Mouse (Mus musculus) neural tube, embryonic 14.5 days (tissue): Measurements from ENCODE around the gene Tmem176b. TPM values are rescaled to one million over a fixed set of nuclear protein-coding genes. Genes with fewer than 3 reads are reported as not detected.
"Not testable (repeated sequence)": the region's sequence is repeated elsewhere in the genome, so short reads cannot be mapped to it uniquely, and the experiment has no call there.

Source experiments
- ATAC-seq: fragments of 200-750 bp; cut with Nextera tagmentation; 2 replicates; pipeline ENCODE4 v1.8.0; 2017; ENCODE audit warnings: low read depth, mild to moderate bottlenecking, moderate TSS enrichment, moderate library complexity
- H3K27ac ChIP-seq: fragments of 300-500 bp; sonication (generic); 2 replicates; pipeline ENCODE4 v1.5.1; 2014; ENCODE audit warnings: low read depth, mild to moderate bottlenecking, control low read depth, low read length, moderate library complexity, mixed read lengths
- H3K27me3 ChIP-seq: fragments of 300-500 bp; sonication (generic); 2 replicates; pipeline ENCODE4 v1.6.1; 2014; ENCODE audit warnings: low read length; ENCODE audit not compliant: control insufficient read depth, insufficient read depth
- H3K36me3 ChIP-seq: fragments of 300-500 bp; sonication (generic); 2 replicates; pipeline ENCODE4 v1.6.1; 2014; ENCODE audit warnings: low read length, mixed read lengths; ENCODE audit not compliant: control insufficient read depth, insufficient read depth
- H3K4me1 ChIP-seq: fragments of 300-500 bp; sonication (generic); 2 replicates; pipeline ENCODE4 v1.6.1; 2014; ENCODE audit warnings: low read length; ENCODE audit not compliant: control insufficient read depth, insufficient read depth
- H3K4me2 ChIP-seq: fragments of 300-500 bp; sonication (generic); 2 replicates; pipeline ENCODE4 v1.6.1; 2014; ENCODE audit warnings: mild to moderate bottlenecking, low read depth, low read length, control low read depth
- H3K4me3 ChIP-seq: fragments of 300-500 bp; sonication (generic); 2 replicates; pipeline ENCODE4 v1.5.1; 2014; ENCODE audit warnings: low read depth, low read length, control low read depth, mixed read lengths
- H3K9ac ChIP-seq: fragments of 300-500 bp; sonication (generic); replicated peaks from 2 replicates; pipeline ENCODE4 v1.6.1; 2014; ENCODE audit warnings: low read depth, mild to moderate bottlenecking, control low read depth, low read length, mixed read lengths
- H3K9me3 ChIP-seq: fragments of 300-500 bp; sonication (generic); 2 replicates; pipeline ENCODE4 v1.6.1; 2016; ENCODE audit warnings: low read length; ENCODE audit not compliant: control insufficient read depth
- WGBS: fragments of 180-500 bp; shearing (Covaris S2); extraction: QIAGEN DNeasy Blood & Tissue Kit; methylation state at CpG from one replicate; pipeline ENCODE4 v1.1.7; 2014; 5-methylcytosine and 5-hydroxymethylcytosine counted together
- polyA plus RNA-seq: library from polyadenylated mRNA; unstranded; fragments of >200 nt; fragmentation: Nextera tagmentation; extraction: Ambion mirVana; gene quantifications from 2 replicates; pipeline ENCODE4 v1.2.1, GENCODE M21; 2014

The Tmem176b gene
- polyA plus RNA-seq, 1 experiment from 2014 or later: 88.1 TPM

DNA sequence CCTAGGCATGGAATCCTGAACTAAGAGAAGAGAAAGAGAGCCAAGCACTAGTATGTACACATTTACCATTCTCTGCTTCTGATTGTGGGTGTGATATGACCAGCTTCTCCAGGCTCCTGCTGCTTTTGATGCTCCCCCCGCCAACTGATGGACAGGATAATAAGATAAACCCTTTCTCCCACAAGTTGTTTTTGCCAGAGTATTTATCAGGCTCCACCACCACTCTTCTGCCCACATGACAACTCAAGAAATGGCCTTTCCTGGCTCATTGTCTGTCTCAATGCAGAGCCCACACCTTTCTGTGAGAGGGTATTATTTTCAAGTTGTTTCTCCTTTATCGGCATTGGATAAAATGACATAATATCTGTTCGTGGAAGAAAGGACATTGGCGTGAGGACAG, 7.8 kb downstream of the Tmem176b start:
- H3K36me3 ChIP-seq: 0 out of 2 replicates have a peak, but pooled peaks cover 5% of the 10 kb centered on the region
- no peaks in the 10 kb centered on the region for H3K27me3 ChIP-seq
- no peak overlapping the region for H3K9ac ChIP-seq
- no peak overlapping the region for H3K27ac ChIP-seq
- H3K4me2 ChIP-seq: no peak overlapping the region
- 96% methylated on average over 4 of the region's 4 CpGs for WGBS
- no peaks in the 10 kb centered on the region for H3K9me3 ChIP-seq
- no peak for ATAC-seq
- no peaks in the 10 kb centered on the region for H3K4me1 ChIP-seq
- H3K4me3 ChIP-seq: no peak overlapping the region

GRCm38 (mm10) chr6:48832426-48832825, 8.9 kb downstream of the Tmem176b start:
- H3K27me3 ChIP-seq: no peaks in the 10 kb centered on the region
- H3K4me1 ChIP-seq: no peaks in the 10 kb centered on the region
- H3K9me3 ChIP-seq: no peaks in the 10 kb centered on the region
- no peak overlapping the region for H3K27ac ChIP-seq
- WGBS: 94% methylated on average over 1 of the region's 1 CpGs
- 0 out of 2 replicates have a peak, but pooled peaks cover 5% of the 10 kb centered on the region for H3K36me3 ChIP-seq
- H3K9ac ChIP-seq: no peak overlapping the region
- no peak overlapping the region for H3K4me3 ChIP-seq
- H3K4me2 ChIP-seq: no peak overlapping the region
- no peak for ATAC-seq

- WGBS: 88% methylated on average over 5 of the region's 5 CpGs
- Histone ChIP-seq H3K27ac (no peak overlapping the region), H3K4me3 (no peak overlapping the region), H3K9ac (no peak overlapping the region), H3K4me2 (no peak overlapping the region), H3K9me3 (no peaks in the 10 kb centered on the region), H3K4me1 (no peaks in the 10 kb centered on the region), H3K27me3 (no peaks in the 10 kb centered on the region), H3K36me3 (0 out of 2 replicates have a peak, but pooled peaks cover 5% of the 10 kb centered on the region)
- ATAC-seq: no peak
Measured at GRCm38 (mm10) chr6:48831141-48831540, 10.2 kb downstream of the Tmem176b start.

DNA sequence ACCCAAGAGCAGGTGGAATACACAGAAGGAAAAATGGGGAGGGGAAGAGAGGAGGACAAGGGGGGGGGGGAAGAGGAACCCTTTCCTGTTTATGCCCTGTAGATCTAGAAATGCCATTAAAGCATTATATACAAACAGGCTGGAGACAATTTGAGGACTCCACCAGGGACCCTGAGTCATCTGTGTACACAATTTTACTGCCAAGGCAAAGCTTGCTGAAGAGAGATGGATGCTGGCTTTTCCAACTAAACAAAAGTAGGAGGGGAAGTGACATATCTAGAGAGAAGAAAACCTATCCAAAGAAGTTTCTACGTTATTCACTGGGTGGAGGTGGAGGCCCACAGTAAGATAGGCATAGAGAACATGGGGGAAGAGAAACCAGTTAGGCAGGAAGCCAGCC, 11.1 kb downstream of the Tmem176b start:
- H3K4me1 ChIP-seq: no peaks in the 10 kb centered on the region
- 0 out of 2 replicates have a peak, but pooled peaks cover 5% of the 10 kb centered on the region for H3K36me3 ChIP-seq
- H3K9ac ChIP-seq: no peak overlapping the region
- H3K27ac ChIP-seq: no peak overlapping the region
- no peak for ATAC-seq
- H3K9me3 ChIP-seq: no peaks in the 10 kb centered on the region
- H3K27me3 ChIP-seq: no peaks in the 10 kb centered on the region
- no peak overlapping the region for H3K4me3 ChIP-seq
- WGBS: 74% methylated on average over 1 of the region's 1 CpGs
- no peak overlapping the region for H3K4me2 ChIP-seq

DNA sequence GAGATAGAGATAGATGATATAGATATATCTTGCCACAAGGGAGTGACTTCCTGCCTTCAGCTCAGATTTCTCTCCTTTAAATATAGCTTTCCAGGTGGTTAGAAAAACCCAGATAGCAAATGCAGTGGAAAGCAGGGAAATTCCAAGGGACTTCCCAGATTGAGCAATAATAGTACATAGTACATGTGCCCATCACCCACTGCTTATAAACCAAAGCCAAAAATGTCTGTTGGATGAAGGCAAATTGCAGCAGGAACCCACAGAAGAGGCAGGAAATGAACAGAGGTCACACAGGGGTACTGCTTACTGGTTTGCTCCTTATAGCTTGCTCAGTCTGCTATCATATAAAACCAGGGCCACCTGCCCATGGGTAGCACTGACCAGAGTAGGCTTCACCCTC, 11.6 kb downstream of the Tmem176b start:
- Histone ChIP-seq H3K4me3 (no peak overlapping the region), H3K27ac (no peak overlapping the region), H3K4me2 (no peak overlapping the region), H3K36me3 (0 out of 2 replicates have a peak, but pooled peaks cover 4% of the 10 kb centered on the region), H3K4me1 (no peaks in the 10 kb centered on the region), H3K27me3 (no peaks in the 10 kb centered on the region), H3K9me3 (no peaks in the 10 kb centered on the region), H3K9ac (no peak overlapping the region)
- no peak for ATAC-seq

DNA sequence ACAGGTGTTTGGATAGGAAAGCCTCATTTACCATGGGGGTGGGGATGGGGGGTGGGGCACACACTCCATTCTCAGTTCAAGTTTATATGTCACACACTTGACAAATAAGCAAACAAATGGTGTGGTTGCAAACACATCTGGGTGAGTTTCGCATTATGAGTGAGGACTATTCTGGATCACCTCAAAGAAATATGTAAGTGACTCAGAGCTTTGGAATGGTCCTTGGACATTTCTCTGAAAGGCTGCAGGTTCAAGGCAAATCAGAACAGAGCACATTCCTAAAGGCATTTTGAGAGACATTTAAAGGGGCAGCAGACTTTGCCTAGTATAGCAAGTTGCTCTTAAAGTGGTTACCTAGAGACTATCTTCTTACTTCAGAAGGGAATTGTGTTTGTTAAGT, 12.3 kb downstream of the Tmem176b start:
- Histone ChIP-seq H3K9ac (no peak overlapping the region), H3K36me3 (no peaks in the 10 kb centered on the region), H3K4me3 (no peak overlapping the region), H3K4me2 (no peak overlapping the region), H3K4me1 (no peaks in the 10 kb centered on the region), H3K27me3 (no peaks in the 10 kb centered on the region), H3K9me3 (no peaks in the 10 kb centered on the region), H3K27ac (no peak overlapping the region)
- ATAC-seq: no peak
- WGBS: 89% methylated on average over 1 of the region's 1 CpGs

- no peak overlapping the region for H3K9ac ChIP-seq
- no peaks in the 10 kb centered on the region for H3K36me3 ChIP-seq
- no peak for ATAC-seq
- 74% methylated on average over 7 of the region's 7 CpGs for WGBS
- no peaks in the 10 kb centered on the region for H3K9me3 ChIP-seq
- H3K27ac ChIP-seq: no peak overlapping the region
- no peaks in the 10 kb centered on the region for H3K27me3 ChIP-seq
- no peak overlapping the region for H3K4me2 ChIP-seq
- no peak overlapping the region for H3K4me3 ChIP-seq
- H3K4me1 ChIP-seq: no peaks in the 10 kb centered on the region
Measured at GRCm38 (mm10) chr6:48825016-48825415, 16.3 kb downstream of the Tmem176b start.

- not testable (repeated sequence) for H3K4me3 ChIP-seq, H3K36me3 ChIP-seq, H3K4me2 ChIP-seq, H3K27me3 ChIP-seq, H3K9me3 ChIP-seq, H3K4me1 ChIP-seq, H3K9ac ChIP-seq, ATAC-seq, H3K27ac ChIP-seq
- WGBS: 88% methylated on average over 7 of the region's 7 CpGs
Measured at GRCm38 (mm10) chr6:48821991-48822785, 19.1 kb downstream of the Tmem176b start.

- H3K9ac ChIP-seq: no peak overlapping the region
- ATAC-seq: no peak
- no peak overlapping the region for H3K27ac ChIP-seq
- H3K36me3 ChIP-seq: no peaks in the 10 kb centered on the region
- H3K4me2 ChIP-seq: no peak overlapping the region
- H3K4me1 ChIP-seq: no peaks in the 10 kb centered on the region
- H3K27me3 ChIP-seq: no peaks in the 10 kb centered on the region
- 6% methylated on average over 6 of the region's 6 CpGs for WGBS
- no peak overlapping the region for H3K4me3 ChIP-seq
- no peaks in the 10 kb centered on the region for H3K9me3 ChIP-seq
Measured at GRCm38 (mm10) chr6:48817815-48818214, 23.5 kb downstream of the Tmem176b start.
